Mouse (Mus musculus) heart, adult 2 months (tissue): ENCODE measurements around the gene Tenm4. TPM values are rescaled to one million over a fixed set of nuclear protein-coding genes. Genes with fewer than 3 reads are reported as not detected.
A peak's percentile ranks its signal among the peaks of the same experiment; 100 is the strongest.

ENCODE experiments used
- DNase-seq, 2 experiments: peaks; one replicate each; pipeline ENCODE4 v3.0.0; 2021
- H3K27ac ChIP-seq: fragments of 200-600 bp; 2 replicates; pipeline ENCODE4 v1.8.1; 2022
- H3K27me3 ChIP-seq: fragments of 200-500 bp; 2 replicates; pipeline ENCODE4 v1.6.1; 2012; ENCODE audit warnings: mild to moderate bottlenecking, low read length, inconsistent platforms, mixed read lengths; ENCODE audit not compliant: control insufficient read depth, insufficient read depth
- H3K36me3 ChIP-seq: fragments of 200-500 bp; 2 replicates; pipeline ENCODE4 v1.6.1; 2012; ENCODE audit warnings: low read length, inconsistent platforms; ENCODE audit not compliant: control insufficient read depth, insufficient read depth
- H3K4me1 ChIP-seq: fragments of 200-500 bp; 2 replicates; pipeline ENCODE4 v1.6.1; 2011; ENCODE audit warnings: low read length; ENCODE audit not compliant: control insufficient read depth, insufficient read depth
- H3K4me3 ChIP-seq: fragments of 200-600 bp; 2 replicates; pipeline ENCODE4 v1.8.1; 2022
- H3K79me2 ChIP-seq: fragments of 200-500 bp; replicated peaks from 2 replicates; pipeline ENCODE4 v1.6.1; 2012; ENCODE audit warnings: mild to moderate bottlenecking, inconsistent platforms, low read length, moderate library complexity, mixed read lengths; ENCODE audit not compliant: control insufficient read depth, insufficient read depth
- H3K9ac ChIP-seq: fragments of 200-500 bp; 2 replicates; pipeline ENCODE4 v1.6.1; 2012; ENCODE audit warnings: low read depth, mild to moderate bottlenecking, control low read depth, inconsistent platforms, low read length, mixed read lengths
- CTCF ChIP-seq: fragments of 200-600 bp; IDR thresholded peaks from 2 replicates; pipeline ENCODE4 v1.8.1; 2022; ENCODE audit warnings: antibody characterized with exemption, mild to moderate bottlenecking, moderate library complexity
- EP300 ChIP-seq: fragments of 200-500 bp; IDR thresholded peaks from 2 replicates; pipeline ENCODE4 v1.6.1; 2011; ENCODE audit warnings: low read depth, low read length, control low read depth; ENCODE audit not compliant: insufficient read depth
- POLR2A ChIP-seq: fragments of 200-500 bp; IDR thresholded peaks from 2 replicates; pipeline ENCODE4 v1.6.1; 2011; ENCODE audit warnings: mild to moderate bottlenecking, low read depth, low read length, control low read depth; ENCODE audit not compliant: insufficient read depth
- WGBS: fragments of 180-500 bp; shearing (Covaris S2); methylation state at CpG from one replicate; pipeline ENCODE4 v1.1.7; 2018; 5-methylcytosine and 5-hydroxymethylcytosine counted together
- intact Hi-C: fragments of 180-260 bp; cut with DNase I; formaldehyde crosslinking; loops from one replicate; pipeline ENCODE4 v1.15.1; 2025
- polyA plus RNA-seq: library from polyadenylated mRNA; depleted of rRNA; stranded (reverse); fragments of >200 nt; gene quantifications from 2 replicates; pipeline ENCODE4 v1.2.3, GENCODE M21; 2012
- total RNA-seq, 2 experiments: library from RNA; stranded (reverse); gene quantifications; 2 replicates each; pipeline ENCODE4 v1.2.3; 2021

The Tenm4 gene
- total and polyA plus RNA-seq, 3 experiments = 0.34 to 1.3 (median 0.74) TPM

- peak; percentile 35 to 68 for DNase-seq
- Histone ChIP-seq H3K36me3 (no peaks in the 10 kb centered on the region), H3K79me2 (no peaks in the 10 kb centered on the region), H3K4me1 (peaks cover 11% of the 10 kb centered on the region), H3K4me3 (no peak overlapping the region), H3K27me3 (no peaks in the 10 kb centered on the region), H3K27ac (no peak overlapping the region), H3K9ac (no peak overlapping the region)
- intact Hi-C loops = loop anchor here (5.0 kb wide), 1 partner anchor 85 kb away; no protein-coding TSS in a partner anchor
- 55% methylated on average over 13 of the region's 13 CpGs for WGBS
- TF ChIP-seq CTCF = no peak
- TF ChIP-seq POLR2A = no peak
- peak; percentile 56; the same call in 1 of the 2 replicates for TF ChIP-seq EP300
Measured at GRCm38 (mm10) chr7:96417251-96418004, 246.4 kb downstream of the Tenm4 start.

DNA sequence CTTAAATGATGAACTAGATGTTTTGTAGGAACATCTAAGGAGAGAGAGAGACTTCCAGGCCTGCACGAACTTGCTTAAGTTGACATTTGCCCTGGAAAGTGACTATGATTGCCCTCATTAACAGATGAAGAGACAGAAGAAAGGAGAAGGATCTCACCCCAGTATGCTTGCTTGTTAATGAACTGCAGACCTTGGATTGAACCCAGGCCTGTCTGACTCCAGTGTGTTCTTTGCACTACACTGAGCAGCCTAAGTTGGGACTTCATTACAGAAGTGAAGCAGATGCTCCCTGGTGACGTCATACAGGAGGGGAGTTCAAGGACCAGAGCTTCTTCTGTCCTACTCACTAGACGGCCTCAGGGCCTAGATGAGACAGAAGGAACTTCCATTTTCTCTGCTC, 247.1 kb downstream of the Tenm4 start:
- H3K36me3 ChIP-seq = no peaks in the 10 kb centered on the region
- no peaks in the 10 kb centered on the region for H3K27me3 ChIP-seq
- WGBS = 84% methylated on average over 3 of the region's 3 CpGs
- DNase-seq = no peak
- H3K4me1 ChIP-seq = peaks cover 11% of the 10 kb centered on the region
- no peak overlapping the region for H3K4me3 ChIP-seq
- intact Hi-C loops = loop anchor here (5.0 kb wide), 1 partner anchor 84 kb away; no protein-coding TSS in a partner anchor
- no peak overlapping the region for H3K27ac ChIP-seq
- TF ChIP-seq EP300 (no peak), POLR2A (no peak), CTCF (no peak)
- no peak overlapping the region for H3K9ac ChIP-seq
- H3K79me2 ChIP-seq = no peaks in the 10 kb centered on the region

GRCm38 (mm10) chr7:96420045-96420444, 249.0 kb downstream of the Tenm4 start:
- TF ChIP-seq CTCF (no peak), POLR2A (no peak), EP300 (no peak)
- Histone ChIP-seq H3K36me3 (no peaks in the 10 kb centered on the region), H3K27me3 (0 out of 2 replicates have a peak, but pooled peaks cover 1% of the 10 kb centered on the region), H3K4me1 (peaks cover 10% of the 10 kb centered on the region), H3K4me3 (no peak overlapping the region), H3K27ac (no peak overlapping the region), H3K9ac (no peak overlapping the region), H3K79me2 (no peaks in the 10 kb centered on the region)
- WGBS = 55% methylated on average over 3 of the region's 3 CpGs
- intact Hi-C loops = no loop called here
- DNase-seq = no peak

DNA sequence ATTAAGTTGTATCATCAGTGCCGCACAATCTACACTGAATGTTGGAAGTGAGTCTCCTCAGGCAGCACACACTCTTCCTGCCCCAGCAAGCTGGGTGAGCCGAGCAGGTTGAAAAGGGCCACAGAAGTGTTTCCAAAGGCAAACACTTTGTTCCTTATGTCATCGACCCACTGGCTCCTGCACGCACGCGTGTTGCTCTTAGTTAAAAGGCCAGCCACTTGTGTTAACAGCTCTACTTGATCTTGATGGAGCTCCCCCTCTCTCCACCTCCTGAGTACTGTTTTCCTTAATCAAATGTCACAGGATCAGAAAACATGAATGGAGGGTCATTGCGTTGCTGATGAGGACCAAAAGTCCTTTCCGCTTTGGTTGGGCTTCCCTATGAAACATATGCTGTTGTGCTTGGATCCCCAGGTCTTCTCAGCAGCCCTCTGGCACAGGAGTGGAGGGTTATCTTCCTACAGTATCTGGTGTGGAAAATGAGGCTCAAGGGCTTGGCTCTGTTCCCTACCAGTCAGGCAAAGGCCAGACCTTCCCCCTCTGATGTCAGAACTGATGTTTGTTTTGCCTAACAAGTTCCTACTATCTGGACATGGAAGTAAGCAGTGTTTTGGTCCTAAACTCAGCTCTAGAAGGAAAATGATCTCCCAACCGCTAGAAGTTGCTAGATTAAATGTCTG, 250.0 kb downstream of the Tenm4 start:
- Histone ChIP-seq H3K27me3 (0 out of 2 replicates have a peak, but pooled peaks cover 1% of the 10 kb centered on the region), H3K36me3 (no peaks in the 10 kb centered on the region), H3K4me1 (peaks cover 10% of the 10 kb centered on the region), H3K27ac (no peak overlapping the region), H3K79me2 (no peaks in the 10 kb centered on the region), H3K4me3 (no peak overlapping the region), H3K9ac (no peak overlapping the region)
- TF ChIP-seq EP300 = no peak
- no peak for TF ChIP-seq CTCF
- no peak for TF ChIP-seq POLR2A
- WGBS = 34% methylated on average over 9 of the region's 9 CpGs
- intact Hi-C loops = no loop called here
- DNase-seq = peak in 1 of 2 experiments; percentile 37

GRCm38 (mm10) chr7:96426954-96427353, 255.9 kb downstream of the Tenm4 start:
- intact Hi-C loops = no loop called here
- H3K36me3 ChIP-seq = no peaks in the 10 kb centered on the region
- 68% methylated on average over 8 of the region's 8 CpGs for WGBS
- H3K27me3 ChIP-seq = 0 out of 2 replicates have a peak, but pooled peaks cover 1% of the 10 kb centered on the region
- H3K4me3 ChIP-seq = no peak overlapping the region
- H3K4me1 ChIP-seq = peaks cover 2% of the 10 kb centered on the region; the same call in 1 of the 2 replicates
- no peak overlapping the region for H3K9ac ChIP-seq
- no peak for DNase-seq
- H3K79me2 ChIP-seq = no peaks in the 10 kb centered on the region
- TF ChIP-seq POLR2A = no peak
- TF ChIP-seq CTCF = no peak
- TF ChIP-seq EP300 = no peak
- no peak overlapping the region for H3K27ac ChIP-seq

DNA sequence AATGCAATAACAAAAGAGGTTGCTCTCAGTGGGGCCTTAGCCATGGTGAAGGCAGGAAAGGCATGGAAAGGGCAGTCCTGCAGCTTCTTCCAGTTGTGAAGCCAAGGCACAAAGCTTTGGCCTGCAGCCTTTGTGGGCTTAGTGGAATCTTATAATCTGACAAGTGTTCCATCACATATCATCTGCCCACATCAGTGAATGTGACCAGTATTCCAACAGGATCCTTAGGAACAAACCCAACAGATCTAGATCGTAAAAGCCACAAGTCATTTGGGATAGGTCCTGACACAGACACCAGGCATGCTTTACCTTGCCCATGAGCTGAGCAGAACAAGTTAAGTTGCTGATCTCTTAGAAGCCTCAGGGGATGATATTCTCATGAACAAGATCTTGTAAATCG, 262.3 kb downstream of the Tenm4 start:
- WGBS = 97% methylated on average over 2 of the region's 2 CpGs
- no peaks in the 10 kb centered on the region for H3K79me2 ChIP-seq
- no peaks in the 10 kb centered on the region for H3K36me3 ChIP-seq
- H3K4me3 ChIP-seq = no peak overlapping the region
- H3K9ac ChIP-seq = no peak overlapping the region
- TF ChIP-seq CTCF (no peak), EP300 (no peak), POLR2A (no peak)
- no peak for DNase-seq
- no peaks in the 10 kb centered on the region for H3K27me3 ChIP-seq
- intact Hi-C loops = no loop called here
- H3K4me1 ChIP-seq = no peaks in the 10 kb centered on the region
- no peak overlapping the region for H3K27ac ChIP-seq
